Mouse (Mus musculus) small intestine, adult 10 weeks (tissue): ENCODE measurements around the gene Etfb. TPM values are rescaled to one million over a fixed set of nuclear protein-coding genes. Genes with fewer than 3 reads are reported as not detected.

Source experiments
- polyA plus RNA-seq: library from polyadenylated mRNA; stranded (reverse); fragments of 350-450 nt; fragmentation: Illumina TruSeq; extraction: RNeasy Lipid Tissue Mini Kit (QIAGEN cat#74804); gene quantifications from one replicate; pipeline ENCODE4 v1.2.3, GENCODE M21; 2014; ENCODE audit warnings: low replicate concordance

Etfb gene
- not detected for polyA plus RNA-seq

DNA sequence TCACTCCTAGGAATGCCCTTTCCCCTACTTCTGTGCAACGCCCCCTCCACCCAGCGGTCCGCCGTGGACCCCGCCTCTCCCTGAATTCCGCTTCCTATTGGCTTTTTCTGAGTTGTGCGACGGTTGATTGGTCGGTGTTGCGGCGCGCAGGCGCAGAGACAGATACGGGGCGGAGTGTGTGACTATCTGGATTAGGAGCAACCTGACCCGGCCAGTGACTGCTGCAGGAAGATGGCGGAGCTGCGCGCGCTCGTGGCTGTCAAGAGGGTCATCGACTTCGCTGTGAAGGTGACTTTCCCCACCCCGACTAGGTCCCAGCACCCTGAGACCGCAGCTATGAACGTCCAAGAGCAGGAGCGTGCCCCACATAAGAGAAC lies at the start of gene Etfb, which contains the start of gene Gm45233:
Gene Etfb, plus strand, starts transcription at position 167 of the 377 bp plus-strand sequence.
Gene Gm45233, plus strand, starts transcription at position 212 of the 377 bp plus-strand sequence.

DNA sequence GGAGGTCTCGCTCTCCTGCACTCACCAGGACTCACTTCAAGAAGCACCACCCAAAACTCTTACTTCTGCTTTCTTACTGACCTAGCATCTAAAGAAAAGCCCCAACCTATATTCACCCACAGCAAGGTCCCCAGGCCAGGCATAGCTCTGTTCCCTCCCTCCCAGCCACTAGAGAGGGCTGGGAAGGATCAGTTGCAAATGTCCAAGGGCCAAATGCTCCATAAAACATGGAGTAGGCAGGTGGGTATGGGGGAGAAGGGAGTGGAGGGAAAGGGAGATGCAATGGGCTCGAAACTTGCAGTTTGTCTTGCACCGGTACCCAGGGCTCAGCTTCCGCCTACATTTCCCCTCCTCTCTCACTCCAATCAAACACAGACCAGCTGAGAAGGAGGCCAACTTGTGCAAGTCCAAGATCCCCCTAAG lies 35.7 kb upstream of the Etfb start, which contains the start of gene Siglecg:
Gene Siglecg, plus strand, starts transcription at position 74 of the 423 bp plus-strand sequence.

DNA sequence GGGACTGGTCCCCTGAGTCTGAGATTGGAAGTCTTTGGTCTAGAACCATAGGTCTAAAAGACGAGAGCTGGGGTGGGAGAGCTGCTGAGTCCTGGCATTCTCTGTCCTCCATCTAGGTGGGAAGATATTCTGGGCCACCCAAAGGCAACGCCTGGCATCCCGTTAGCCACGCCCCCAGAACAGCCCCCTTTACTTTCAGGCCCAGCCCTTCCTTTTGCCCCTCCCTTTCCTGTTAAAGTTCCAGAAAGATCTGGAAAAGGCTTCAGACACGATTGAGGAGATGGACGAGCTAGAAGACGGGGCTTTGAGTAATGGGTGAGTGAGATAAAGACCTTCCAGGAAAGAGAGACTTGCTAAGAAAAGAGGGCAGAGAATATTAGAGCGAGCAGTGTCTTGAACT lies 16.5 kb upstream of the Etfb start, which contains the start of gene Lim2:
Gene Lim2, plus strand, starts transcription at position 265 of the 400 bp plus-strand sequence.

DNA sequence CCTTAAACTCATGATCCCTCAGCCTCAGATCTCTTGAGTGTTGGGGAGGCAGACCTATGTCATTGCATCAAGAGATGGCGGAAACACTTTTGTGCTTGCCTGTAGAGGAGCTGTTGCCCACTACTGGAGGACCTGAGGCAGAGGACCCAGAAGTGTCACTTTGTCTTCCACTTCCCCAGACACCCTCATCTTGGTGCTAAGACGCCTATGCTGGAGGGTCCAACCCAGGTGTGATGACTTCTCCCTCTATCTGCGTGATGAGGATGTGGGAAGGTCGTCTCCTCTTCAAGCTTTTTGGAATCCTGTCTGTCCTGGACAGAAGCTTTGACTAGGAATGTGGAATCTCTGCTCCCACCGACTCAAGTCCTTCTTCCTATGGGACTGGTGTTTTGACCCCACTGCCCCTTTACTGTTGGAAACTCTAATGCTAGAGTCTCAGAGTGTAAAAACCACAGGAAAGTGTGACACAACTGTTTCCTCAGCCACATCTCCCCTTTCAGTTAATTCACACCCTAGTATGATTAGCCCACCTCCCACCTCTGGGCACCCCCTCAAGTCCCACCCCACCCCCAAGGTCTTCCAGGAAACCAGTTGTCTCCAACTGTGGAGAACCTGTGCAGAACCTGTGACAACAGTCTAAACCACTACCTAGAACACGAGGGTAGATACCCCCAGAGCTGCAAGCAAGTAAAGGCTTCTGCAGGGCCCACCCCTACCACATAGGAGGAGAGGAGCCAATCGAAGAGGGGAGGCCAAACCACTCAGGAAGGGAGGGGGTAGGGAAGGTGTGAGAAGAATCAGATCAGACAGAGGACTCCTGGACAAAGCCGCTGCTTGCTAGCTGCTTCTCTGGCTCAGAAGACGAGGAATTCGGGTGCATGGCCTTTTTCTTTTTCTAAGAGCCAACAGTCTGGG lies 7.3 kb upstream of the Etfb start, which contains the start of gene Nkg7:
Gene Nkg7, plus strand, starts transcription at position 733 of the 915 bp plus-strand sequence.

DNA sequence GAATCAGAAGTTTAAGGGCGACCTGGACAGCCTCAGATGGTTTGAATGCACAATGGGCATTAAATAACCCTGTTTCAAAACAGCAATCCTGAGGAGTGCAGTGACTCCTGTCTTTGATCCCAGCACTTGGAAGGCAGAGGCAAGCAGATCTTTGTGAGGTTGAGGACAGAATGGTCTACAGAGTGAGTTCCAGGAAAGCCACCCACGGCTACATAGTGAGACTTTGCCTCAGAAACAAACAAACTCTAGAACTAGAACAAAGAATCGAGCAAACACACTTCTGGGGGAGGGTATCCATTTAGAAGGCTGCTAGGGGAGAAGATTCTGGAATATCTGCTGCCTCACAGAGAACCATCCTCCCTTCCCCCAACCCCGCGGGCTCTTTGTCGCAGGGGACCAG lies 3.4 kb upstream of the Etfb start, which contains the start of gene Cldnd2:
Gene Cldnd2, plus strand, starts transcription at position 301 of the 400 bp plus-strand sequence.

DNA sequence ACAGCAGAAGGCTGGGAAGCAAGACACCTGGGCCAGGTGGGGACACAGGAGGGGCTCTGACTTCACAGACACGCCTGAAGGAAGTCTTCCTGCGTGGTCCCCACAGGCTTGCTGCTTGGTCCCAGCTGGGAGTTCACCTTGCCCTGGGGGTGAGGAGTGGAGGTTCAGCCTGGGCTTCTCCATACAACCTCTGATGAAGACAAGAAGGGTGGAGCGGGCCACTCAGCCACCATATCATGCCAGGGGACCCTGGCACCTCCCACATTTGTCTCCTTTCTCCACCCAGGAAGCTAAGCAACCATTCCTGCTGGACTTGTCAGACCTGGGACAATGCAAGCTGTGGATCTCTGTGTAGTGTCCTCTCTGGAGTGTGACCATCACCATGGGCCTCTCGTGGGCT lies 19.0 kb downstream of the Etfb start, which contains the start of gene Vsig10l:
Gene Vsig10l, plus strand, starts transcription at position 301 of the 400 bp plus-strand sequence.

DNA sequence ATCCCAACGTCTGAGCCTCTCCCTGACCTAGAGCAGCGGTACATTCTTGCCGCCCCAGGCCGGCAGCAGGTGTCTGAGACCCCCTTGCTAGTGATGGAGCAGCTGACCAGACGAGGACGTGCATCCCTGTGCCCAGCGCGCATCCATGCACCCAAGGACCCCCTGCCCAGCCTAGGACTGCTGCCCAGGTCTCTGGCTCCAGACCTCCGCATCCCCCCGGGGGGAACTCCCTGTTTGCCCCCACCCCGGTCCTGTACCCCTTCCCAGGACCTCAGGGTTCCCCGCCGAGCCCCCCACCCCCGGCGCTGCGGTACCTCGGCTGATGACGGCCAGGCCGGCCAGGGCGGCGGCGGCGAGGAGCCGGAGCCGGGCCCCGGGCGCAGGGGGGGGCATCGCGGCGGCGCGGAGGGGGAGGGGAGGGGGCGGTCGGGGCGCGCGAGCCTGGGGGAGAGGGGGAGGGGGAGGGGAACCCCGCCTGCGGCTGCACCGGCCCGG lies 45.8 kb downstream of the Etfb start, which contains the start of gene Iglon5:
Gene Iglon5, minus strand, starts transcription at position 445 of the 495 bp plus-strand sequence.

Other genes with a start within 250 kb of the Etfb start
- gene Zfp715, start 130.8 kb upstream of the Etfb start, polyA plus RNA-seq, result 35.3 TPM
- 9.1 TPM for gene Siglecf, start 92.7 kb upstream of the Etfb start, polyA plus RNA-seq
- gene Siglecg, start 35.9 kb upstream of the Etfb start, polyA plus RNA-seq, result 0.56 TPM
- not detected for gene Lim2, start 16.4 kb upstream of the Etfb start, polyA plus RNA-seq
- gene Nkg7, start 7.0 kb upstream of the Etfb start, polyA plus RNA-seq, result not detected
- not detected for gene Cldnd2, start 3.3 kb upstream of the Etfb start, polyA plus RNA-seq
- not detected for gene Gm45233, start within 50 bp of the Etfb start, polyA plus RNA-seq
- gene Vsig10l, start 19.1 kb downstream of the Etfb start, polyA plus RNA-seq, result 0.33 TPM
- gene Iglon5, start 46.0 kb downstream of the Etfb start, polyA plus RNA-seq, result not detected
- gene 4931406B18Rik, start 61.9 kb downstream of the Etfb start, polyA plus RNA-seq, result not detected
- gene Cd33, start 100.3 kb downstream of the Etfb start, polyA plus RNA-seq, result 12.9 TPM
- gene Zfp658, start 118.2 kb downstream of the Etfb start, polyA plus RNA-seq, result 0.82 TPM
- gene Zfp719, start 135.5 kb downstream of the Etfb start, polyA plus RNA-seq, result 15.8 TPM
- not detected for gene Zfp819, start 163.1 kb downstream of the Etfb start, polyA plus RNA-seq
- gene Ceacam18, start 190.6 kb downstream of the Etfb start, polyA plus RNA-seq, result 22.1 TPM
- 0.82 TPM for gene Siglece, start 216.1 kb downstream of the Etfb start, polyA plus RNA-seq
- gene Ctu1, start 227.9 kb downstream of the Etfb start, polyA plus RNA-seq, result 0.85 TPM
- not detected for gene Klk14, start 246.3 kb downstream of the Etfb start, polyA plus RNA-seq